Mouse (Mus musculus): Measurements from ENCODE around the gene Mrps34. TPM values are rescaled to one million over a fixed set of nuclear protein-coding genes. Genes with fewer than 3 reads are reported as not detected.

Gene Mrps34
- polyA plus RNA-seq, 1 experiment from 2014 or later = 115 TPM

DNA sequence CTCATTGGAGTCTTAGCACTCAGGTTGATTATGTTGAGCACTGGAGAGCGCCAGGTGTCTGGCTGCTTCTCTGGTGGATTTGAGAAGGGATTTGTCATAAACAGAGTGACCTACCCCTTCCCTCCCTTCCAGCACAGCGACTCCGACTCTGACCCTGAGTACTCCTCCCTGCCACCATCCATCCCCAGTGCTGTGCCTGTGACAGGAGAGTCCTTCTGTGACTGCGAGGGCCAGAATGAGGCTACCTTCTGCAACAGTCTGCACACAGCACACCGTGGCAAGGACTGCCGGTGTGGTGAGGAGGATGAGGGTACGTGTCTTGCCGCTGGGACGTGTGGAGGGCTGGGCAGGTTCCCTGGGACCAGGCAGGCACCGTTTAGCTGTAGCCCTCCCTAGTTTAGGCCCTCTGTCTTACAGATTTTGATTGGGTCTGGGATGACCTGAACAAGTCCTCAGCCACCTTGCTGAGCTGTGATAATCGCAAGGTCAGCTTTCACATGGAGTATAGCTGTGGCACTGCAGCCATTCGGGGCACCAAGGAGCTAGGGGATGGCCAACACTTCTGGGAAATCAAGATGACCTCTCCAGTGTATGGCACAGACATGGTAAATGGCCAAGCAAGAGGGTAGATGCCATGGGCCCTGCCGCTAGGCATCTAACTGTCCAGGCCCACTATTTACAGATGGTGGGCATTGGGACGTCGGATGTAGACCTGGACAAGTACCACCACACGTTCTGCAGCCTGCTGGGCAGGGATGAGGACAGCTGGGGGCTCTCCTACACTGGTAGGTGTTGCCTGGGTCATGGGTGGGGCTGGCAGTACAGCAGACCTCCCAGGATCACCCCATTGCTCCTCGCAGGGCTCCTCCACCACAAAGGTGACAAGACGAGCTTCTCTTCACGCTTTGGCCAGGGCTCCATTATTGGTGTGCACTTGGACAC is 4.5 kb upstream of the Mrps34 start:
- DNase-seq (ENCODE audit: low read depth, low spot score) (no peak), ATAC-seq (no peak)
- POLR2A ChIA-PET = interaction anchor here (0.7 to 0.8 kb wide), 2 partner anchors 8 to 46 kb away, joined by 3 read pairs; no protein-coding TSS in a partner anchor
- CTCF ChIA-PET = interaction anchor here (1.6 kb wide), 1 partner anchor 47 kb away, joined by 3 read pairs; no protein-coding TSS in a partner anchor
- in situ Hi-C loops (cut with MboI; ENCODE audit: low pct_unique_long_range_greater_than_20kb) = no loop called here
- no peaks in the 10 kb centered on the region for H3K27me3 ChIP-seq
- no peak for TF ChIP-seq CTCF (IDR thresholded peaks at IDR 0.05)

DNA sequence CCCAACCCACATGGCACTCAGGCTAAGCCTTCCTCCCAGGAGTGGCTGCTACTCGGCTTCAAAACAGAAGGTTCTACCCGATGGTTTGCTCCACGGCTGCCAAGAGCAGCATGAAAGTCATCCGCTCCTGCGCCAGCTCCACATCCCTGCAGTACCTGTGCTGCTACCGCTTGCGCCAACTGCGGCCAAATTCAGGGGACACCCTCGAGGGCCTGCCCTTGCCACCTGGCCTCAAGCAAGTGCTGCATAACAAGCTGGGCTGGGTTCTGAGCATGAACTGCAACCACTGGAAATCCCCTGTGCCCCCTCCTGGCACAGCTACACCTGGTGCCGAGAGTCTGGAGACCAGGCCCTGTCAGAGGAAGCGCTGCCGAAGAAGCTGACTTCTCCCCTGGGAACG is 3.6 kb upstream of the Mrps34 start:
- H3K27me3 ChIP-seq = no peaks in the 10 kb centered on the region
- POLR2A ChIA-PET = interaction anchor here (0.8 kb wide), 1 partner anchor 9 kb away, joined by 3 read pairs; no protein-coding TSS in a partner anchor
- ATAC-seq = no peak
- no peak for DNase-seq (ENCODE audit: low read depth, low spot score)
- in situ Hi-C loops (cut with MboI; ENCODE audit: low pct_unique_long_range_greater_than_20kb) = no loop called here
- CTCF ChIA-PET = interaction anchor here (1.6 kb wide), 1 partner anchor 48 kb away, joined by 3 read pairs; no protein-coding TSS in a partner anchor
- no peak for TF ChIP-seq CTCF (IDR thresholded peaks at IDR 0.05)

DNA sequence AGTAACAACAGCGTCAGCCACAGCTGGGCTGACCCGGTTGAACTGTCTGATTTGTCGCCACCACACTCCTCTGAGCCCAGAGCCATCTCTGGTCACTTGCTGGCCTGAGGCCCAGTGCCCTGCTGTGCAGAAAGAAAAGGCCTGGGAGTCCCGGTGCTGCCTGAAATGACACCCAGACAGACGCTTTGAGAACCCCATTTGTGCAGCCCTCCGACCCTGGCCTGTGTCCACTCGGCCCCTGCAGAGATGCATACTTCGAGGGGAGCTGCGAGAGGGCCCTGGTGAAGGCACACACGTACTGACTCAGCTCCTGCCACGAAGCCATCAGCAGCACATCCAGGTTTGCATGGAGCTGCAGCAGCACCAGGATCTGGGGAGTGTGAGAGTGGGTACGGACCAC is 2.1 kb upstream of the Mrps34 start:
- DNase-seq (ENCODE audit: low read depth, low spot score) (no peak), ATAC-seq (no peak)
- in situ Hi-C loops (cut with MboI; ENCODE audit: low pct_unique_long_range_greater_than_20kb) = no loop called here
- CTCF ChIA-PET = no interaction called here
- TF ChIP-seq CTCF (IDR thresholded peaks at IDR 0.05) = no peak
- no peaks in the 10 kb centered on the region for H3K27me3 ChIP-seq
- POLR2A ChIA-PET = no interaction called here

DNA sequence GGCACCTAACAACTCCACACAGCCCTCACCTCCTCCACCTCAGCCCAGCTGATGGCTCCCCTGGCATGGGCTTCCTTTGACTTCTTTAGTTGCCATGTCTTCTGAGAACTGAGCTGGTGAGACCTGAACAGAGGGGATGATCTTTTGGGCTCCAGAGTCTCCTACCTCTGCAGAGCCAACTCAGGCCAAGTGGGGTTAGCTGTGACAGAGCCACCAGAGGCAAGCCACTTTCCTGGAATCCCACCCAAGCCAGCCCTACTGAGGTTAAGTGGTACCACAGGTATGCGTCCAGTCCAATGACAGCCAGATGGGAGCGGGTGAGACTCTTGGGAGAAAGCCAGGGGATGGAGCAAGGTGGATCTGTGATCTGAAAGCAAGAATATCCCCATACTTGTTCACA is 1.6 kb upstream of the Mrps34 start:
- no peak for TF ChIP-seq CTCF (IDR thresholded peaks at IDR 0.05)
- POLR2A ChIA-PET = no interaction called here
- in situ Hi-C loops (cut with MboI; ENCODE audit: low pct_unique_long_range_greater_than_20kb) = no loop called here
- no peaks in the 10 kb centered on the region for H3K27me3 ChIP-seq
- CTCF ChIA-PET = no interaction called here
- ATAC-seq (no peak), DNase-seq (ENCODE audit: low read depth, low spot score) (no peak)

DNA sequence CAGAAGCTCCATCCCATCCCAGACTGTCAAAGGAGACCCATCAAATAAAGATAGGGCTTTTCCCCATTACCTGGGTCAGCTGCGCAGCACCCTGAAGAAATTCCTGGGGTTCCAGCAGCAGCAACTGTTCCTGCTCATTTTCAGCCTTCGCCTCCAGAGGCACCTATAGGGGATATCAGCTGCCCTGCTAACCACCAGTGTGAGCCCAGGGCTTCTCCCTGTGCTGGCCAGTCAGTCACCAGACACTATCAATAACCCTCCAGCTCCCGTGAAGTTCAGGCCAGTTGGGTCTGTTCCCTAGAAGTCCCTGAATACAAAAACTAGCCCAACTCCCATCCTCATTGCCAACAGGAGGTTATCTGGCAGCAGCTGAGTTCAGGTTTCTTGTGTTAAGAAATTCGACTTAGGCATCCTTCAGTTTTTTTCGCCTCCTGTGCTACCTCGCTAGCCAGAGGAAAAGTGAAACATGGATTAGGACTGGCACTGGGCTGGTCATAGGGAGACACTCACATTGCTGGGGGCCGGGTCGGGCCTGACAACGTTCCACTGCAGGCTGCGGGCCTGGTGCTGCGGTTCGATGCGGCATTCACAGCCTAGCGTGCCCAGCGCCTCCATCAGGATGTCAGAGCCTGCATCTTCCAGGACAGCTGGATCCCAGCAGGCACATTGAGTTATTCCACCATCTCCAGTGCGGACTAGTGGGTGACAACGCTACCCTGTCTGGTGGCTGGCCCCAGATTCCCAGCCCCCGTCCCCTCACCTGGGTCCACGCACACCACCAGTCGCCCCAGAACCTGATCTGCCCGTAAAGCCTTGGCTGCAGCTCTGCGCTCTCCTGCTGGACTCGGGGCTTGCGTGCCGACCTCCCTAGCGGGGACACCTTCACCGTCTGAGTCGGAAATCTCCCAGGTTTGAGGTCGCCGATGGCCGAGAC is 588 bp upstream of the Mrps34 start:
- in situ Hi-C loops (cut with MboI; ENCODE audit: low pct_unique_long_range_greater_than_20kb) = no loop called here
- DNase-seq (ENCODE audit: low read depth, low spot score) = no peak
- ChIA-PET POLR2A (interaction anchor here (0.8 to 1.4 kb wide), 5 partner anchors 19 to 71 kb away, joined by 3 to 4 read pairs (median 4); no protein-coding TSS in a partner anchor), CTCF (no interaction called here)
- no peak for ATAC-seq
- no peaks in the 10 kb centered on the region for H3K27me3 ChIP-seq
- no peak for TF ChIP-seq CTCF (IDR thresholded peaks at IDR 0.05)

DNA sequence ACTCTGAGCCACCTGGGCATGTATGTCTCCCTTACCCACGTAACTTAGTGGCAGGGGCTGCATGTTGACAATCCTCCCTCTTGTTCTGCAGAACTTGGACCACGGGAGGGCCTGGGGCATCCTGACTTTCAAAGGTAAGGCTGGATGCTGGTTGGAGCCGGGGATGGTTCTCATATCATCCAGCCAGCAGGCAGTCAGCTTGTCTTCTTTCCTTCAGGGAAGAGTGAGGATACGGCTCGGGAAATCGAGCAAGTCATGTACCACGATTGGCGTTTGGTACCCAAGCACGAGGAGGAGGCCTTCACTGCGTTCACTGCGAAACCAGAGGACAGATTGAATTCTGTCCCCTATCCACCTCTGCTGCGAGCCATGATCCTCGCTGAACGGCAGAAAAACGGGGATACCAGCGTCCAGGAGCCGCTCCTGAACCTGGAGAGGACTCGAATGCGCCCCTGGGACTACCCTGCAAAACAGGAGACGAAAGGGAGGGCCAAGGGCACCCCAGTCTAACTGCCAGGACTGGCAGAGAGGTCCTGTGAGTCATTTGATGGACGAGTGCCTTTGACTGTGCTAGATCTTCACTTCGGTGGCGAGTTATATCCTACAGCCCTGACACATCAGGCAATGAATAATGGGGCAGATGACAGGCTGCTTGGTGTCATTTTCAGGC is 790 bp downstream of the Mrps34 start:
- H3K27me3 ChIP-seq = no peaks in the 10 kb centered on the region
- in situ Hi-C loops (cut with MboI; ENCODE audit: low pct_unique_long_range_greater_than_20kb) = no loop called here
- ATAC-seq (peak; percentile 0), DNase-seq (ENCODE audit: low read depth, low spot score) (peak; percentile 30)
- POLR2A ChIA-PET = interaction anchor here (0.8 to 1.2 kb wide), 2 partner anchors 18 to 35 kb away, joined by 3 to 4 read pairs; no protein-coding TSS in a partner anchor
- TF ChIP-seq CTCF (IDR thresholded peaks at IDR 0.05) = no peak
- CTCF ChIA-PET = no interaction called here

DNA sequence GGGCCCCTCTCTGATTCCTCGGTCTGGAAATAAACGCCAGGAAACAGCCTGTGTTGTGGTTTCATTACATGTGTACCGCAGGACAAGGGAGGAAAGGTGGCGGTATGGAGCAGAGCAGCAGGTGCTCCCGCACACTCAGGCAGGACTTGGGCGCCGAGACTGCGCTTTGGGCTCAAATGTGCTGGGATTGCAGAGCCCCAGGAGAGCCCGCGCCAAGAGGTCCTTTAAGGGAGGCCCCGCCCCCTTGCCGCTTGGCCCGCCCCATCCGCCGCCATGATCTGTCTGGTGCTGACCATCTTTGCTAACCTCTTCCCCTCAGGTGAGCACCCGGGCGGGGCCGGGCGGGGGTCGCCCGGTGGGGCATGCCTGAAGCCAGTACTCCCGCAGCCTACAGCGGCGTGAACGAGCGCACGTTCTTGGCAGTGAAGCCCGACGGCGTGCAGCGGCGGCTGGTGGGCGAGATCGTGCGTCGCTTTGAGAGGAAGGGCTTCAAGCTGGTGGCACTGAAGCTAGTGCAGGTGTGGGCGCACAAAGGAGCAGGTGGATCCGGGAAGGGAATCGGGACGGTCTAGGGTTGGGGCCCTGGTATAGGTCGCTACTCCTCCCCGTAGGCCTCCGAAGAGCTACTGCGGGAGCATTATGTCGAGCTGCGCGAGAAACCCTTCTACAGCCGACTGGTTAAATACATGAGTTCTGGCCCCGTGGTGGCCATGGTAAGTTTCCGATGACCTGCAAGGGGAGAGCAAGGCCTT is 1.5 kb downstream of the Mrps34 start, which contains the start of gene Nme3:
Gene Nme3, plus strand, starts transcription at position 260 of the 752 bp plus-strand sequence.
- CTCF ChIA-PET = no interaction called here
- TF ChIP-seq CTCF (IDR thresholded peaks at IDR 0.05) = no peak
- no peaks in the 10 kb centered on the region for H3K27me3 ChIP-seq
- POLR2A ChIA-PET = interaction anchor here (0.6 to 0.8 kb wide), 2 partner anchors 26 to 46 kb away, joined by 3 to 5 read pairs; partner anchors contain the start of gene Fahd1
- no peak for DNase-seq (ENCODE audit: low read depth, low spot score)
- in situ Hi-C loops (cut with MboI; ENCODE audit: low pct_unique_long_range_greater_than_20kb) = no loop called here
- peak; percentile 42 for ATAC-seq

DNA sequence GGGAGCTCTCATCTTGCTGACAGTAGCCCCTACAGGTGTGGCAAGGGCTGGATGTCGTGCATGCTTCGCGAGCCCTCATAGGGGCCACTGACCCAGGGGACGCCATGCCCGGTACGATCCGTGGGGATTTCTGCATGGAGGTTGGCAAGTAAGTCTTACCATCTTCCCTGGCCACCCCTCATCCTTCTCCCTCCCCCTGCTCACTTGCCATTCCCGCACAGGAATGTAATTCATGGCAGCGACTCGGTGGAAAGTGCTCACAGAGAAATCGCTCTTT is 2.0 kb downstream of the Mrps34 start:
- H3K27me3 ChIP-seq = no peaks in the 10 kb centered on the region
- POLR2A ChIA-PET = interaction anchor here (0.6 to 0.8 kb wide), 2 partner anchors 26 to 46 kb away, joined by 3 to 5 read pairs; partner anchors contain the start of gene Fahd1
- DNase-seq (ENCODE audit: low read depth, low spot score) (no peak), ATAC-seq (no peak)
- CTCF ChIA-PET = no interaction called here
- in situ Hi-C loops (cut with MboI; ENCODE audit: low pct_unique_long_range_greater_than_20kb) = no loop called here
- no peak for TF ChIP-seq CTCF (IDR thresholded peaks at IDR 0.05)

DNA sequence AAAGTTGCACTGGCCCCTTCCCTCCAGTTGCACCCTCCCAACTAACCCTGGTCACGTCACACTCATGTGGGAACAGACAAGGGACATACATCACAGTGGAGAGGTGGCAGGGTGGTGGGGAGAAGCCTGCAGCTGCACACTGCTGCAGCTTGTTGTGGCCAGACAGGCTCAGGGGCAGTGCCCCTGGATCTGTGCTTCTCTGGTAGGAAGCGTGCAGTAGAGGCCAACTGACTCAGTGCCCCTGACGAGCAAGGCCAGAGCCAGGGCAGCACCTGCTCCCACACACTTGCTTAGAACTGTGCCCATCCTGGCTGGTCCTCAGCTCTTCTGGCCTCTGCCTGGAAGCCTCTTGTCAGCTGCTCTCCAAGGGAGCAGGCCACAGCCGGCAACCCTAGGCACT is 2.7 kb downstream of the Mrps34 start:
- in situ Hi-C loops (cut with MboI; ENCODE audit: low pct_unique_long_range_greater_than_20kb) = no loop called here
- POLR2A ChIA-PET = no interaction called here
- no peak for DNase-seq (ENCODE audit: low read depth, low spot score)

More for the DNA sequence above, 2.7 kb downstream of the Mrps34 start:
- H3K27me3 ChIP-seq = no peaks in the 10 kb centered on the region
- no peak for ATAC-seq
- TF ChIP-seq CTCF (IDR thresholded peaks at IDR 0.05) = no peak
- CTCF ChIA-PET = no interaction called here

Data from Patski (cell line).